Mouse (Mus musculus) layer of hippocampus, postnatal 10 days (tissue): ENCODE measurements around the gene Nub1. TPM values are rescaled to one million over a fixed set of nuclear protein-coding genes. Genes with fewer than 3 reads are reported as not detected.
"Not testable (repeated sequence)": the region's sequence is repeated elsewhere in the genome, so short reads cannot be mapped to it uniquely, and the experiment has no call there.

ENCODE experiments used
- DNase-seq, 2 experiments: peaks; one replicate each; pipeline ENCODE4 v3.0.0; 2021; ENCODE audit warnings: low spot score in 2 of 2
- long read RNA-seq: library from polyadenylated mRNA; stranded (forward); transcript quantifications from one replicate; pipeline ENCODE4 v2.0.0, GENCODE M21; 2023
- total RNA-seq, 2 experiments: library from RNA; stranded (reverse); gene quantifications; 2 replicates each; pipeline ENCODE4 v1.2.3; 2021

Gene Nub1
- 10 to 100 TPM; 71.7 to 75.3 TPM for total RNA-seq
- long read RNA-seq, transcript Nub1-201 (15 exons, 3,269 nt): major isoform, 22 of 76 reads
- long read RNA-seq, transcript Nub1-202 (15 exons, 3,546 nt): minor isoform, 19 of 76 reads
- long read RNA-seq, partial matches to known transcripts: 22 of 76 reads
- long read RNA-seq, other reads (novel, unspliced or antisense): 13 of 76 reads

DNA sequence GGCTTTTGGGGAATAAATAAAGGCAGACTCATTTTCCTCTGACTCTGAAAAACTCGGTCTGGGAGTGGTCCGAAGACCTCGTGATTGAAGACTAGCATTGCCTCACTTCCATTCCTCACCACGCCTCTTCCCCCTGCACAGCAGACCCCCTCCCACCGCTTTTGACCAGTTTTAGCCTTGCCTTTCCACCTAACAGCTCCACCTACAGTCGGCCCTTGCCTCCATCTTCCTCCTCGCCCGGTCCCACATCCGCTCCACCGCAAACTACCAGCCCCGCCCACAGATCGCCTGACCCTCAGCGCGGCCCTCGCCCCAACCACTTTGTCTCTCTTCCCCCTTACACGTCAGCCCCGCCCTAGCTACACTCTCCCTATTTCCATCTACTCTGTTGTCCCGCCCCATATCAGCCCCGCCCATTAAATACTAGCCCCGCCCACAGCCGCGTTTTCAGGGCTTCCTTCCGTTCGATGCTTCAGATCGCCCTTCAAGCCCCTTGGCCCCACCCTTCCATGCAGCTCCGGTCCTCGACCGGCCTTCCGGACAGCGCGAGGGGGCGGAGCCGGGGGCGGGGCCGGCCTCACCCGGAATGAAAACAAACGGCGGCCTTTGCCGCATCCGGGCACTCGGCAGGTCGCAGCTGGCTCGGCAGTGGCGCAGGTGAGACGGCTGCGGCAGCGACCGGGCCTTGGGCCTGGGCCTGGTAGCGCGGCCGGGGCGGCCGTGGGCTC, at the start of gene Nub1:
Gene Nub1 (plus strand): TSS at position 167 of the 728 bp plus-strand sequence.
- DNase-seq: peak; percentile 93 to 96

DNA sequence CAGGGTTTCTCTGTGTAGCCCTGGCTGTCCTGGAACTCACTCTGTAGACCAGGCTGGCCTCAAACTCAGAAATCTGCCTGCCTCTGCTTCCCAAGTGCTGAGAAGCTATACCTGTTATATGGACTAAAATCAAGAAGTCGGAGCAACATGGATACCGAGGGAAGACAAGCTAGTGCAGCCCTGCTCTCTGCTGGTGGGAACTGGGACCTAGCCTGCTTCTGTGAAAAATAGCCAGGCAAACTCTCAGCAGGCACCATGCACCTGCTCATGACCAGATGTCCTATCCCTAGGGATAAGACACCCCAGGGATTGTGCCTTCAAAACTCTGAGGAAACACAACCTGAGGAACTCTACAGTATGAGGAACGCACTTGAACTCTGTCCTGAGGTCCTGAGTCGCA, 48.3 kb upstream of the Nub1 start:
- DNase-seq: no peak

DNA sequence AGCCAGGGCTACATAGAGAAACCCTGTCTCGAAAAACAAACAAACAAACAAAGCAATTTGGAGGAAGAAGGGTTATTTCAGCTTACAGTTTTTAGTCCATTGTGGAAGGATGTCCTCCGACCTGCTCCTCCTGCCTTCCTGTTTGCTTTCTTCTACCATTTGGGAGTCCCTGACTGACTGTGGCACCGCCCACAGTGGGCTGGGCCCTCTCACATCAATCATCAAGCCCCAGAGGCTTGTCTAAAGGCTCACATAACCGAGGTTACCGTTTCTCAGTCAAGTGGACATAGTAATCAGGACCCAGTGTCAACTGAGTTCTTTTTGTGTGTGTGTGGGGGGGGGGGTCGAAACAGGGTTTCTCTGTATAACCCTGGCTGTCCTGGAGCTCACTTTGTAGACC, 47.2 kb upstream of the Nub1 start:
- DNase-seq: no peak

DNA sequence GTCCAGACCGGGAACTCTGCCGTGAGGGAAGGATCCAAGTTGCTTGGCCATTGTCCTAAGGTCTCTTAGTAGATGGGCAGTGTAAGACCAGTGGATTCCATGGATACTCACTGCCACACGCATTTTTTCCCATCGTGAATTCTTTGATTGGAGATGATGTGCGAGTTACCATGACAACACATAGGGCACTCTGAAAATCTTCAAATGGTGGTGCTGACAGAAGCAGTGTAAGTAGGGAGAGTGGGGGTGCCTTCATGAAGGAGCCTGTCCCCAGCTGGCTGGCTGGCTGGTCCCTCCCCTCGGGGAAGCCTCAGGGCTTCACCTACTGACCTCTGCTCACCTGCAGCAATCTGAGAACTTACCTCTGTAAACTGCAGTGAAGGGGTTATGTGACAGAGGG, 46.3 kb upstream of the Nub1 start:
- DNase-seq: no peak

DNA sequence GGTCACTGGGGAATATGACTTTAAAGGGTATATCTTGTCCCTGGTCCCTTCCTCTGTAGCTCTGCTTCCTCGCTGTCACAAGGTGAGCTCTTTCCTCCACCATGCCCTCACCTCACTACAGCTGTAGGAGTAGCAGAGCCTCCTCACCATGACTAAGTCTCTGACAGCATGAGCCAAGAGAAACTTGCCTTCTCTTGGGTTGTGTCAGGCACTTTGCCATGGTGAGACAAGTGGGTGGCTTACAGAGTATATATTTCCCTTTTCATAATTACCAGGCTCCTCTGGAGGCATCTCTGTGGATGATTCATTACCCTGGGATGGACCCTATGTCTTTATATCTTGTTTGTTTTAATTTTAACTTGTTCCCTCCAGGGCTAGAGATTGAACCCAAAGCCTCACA, 39.9 kb upstream of the Nub1 start:
- DNase-seq: no peak

DNA sequence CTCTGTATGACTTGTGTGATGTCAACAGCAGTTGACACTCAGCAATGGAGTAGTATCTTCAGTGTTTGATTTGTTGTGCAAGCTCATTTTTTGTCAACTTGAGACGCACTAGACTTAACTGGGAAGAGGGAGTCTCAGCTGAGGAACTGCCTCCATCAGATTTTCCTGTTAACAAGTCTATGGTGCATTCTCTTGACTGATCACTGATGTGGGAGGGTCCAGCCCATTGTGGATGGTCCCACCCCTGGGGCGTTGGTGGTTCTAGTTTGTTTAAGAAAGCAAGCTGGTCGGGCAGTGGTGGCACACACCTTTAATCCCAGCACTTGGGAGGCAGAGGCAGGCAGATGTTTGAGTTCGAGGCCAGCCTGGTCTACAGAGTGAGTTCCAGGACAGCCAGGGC, 36.1 kb upstream of the Nub1 start:
- no peak for DNase-seq

DNA sequence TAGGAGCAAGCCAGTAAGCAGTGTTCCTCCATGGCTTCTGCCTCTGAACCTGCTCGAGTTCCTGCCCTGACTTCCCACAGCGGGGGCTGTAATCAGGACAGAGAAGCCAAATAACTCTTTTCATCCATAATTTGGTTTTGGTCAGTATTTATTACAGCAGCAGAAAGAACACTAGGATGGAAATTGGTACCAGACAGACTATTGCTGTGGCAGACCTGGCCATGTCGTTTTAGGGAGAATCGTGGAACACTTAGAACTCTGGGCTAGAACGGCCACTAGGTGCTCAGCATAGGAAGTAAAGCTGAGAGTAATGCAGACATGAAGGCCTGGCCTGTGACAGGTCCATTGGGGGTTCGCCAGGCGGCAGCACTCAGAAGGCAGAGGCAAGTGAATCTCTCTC, 35.6 kb upstream of the Nub1 start:
- DNase-seq: no peak

DNA sequence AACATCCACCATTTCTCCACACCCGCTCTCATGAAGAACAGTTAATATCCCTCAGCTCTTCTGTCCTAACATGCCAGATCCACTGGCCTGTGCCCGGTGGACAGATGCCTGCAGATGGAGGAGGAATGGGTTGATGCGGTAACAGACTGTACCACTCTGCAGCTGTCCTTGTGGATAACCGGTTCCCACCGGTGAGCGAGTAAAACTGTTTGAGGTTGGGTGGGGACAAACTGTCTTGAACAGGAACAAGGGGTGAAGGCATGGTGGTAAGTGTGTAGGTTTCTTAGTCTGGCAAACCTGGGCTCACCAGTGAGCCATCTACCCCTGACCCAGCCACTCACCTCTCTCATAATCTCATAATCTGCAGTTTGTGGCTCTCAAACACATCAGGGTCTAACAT, 34.0 kb upstream of the Nub1 start:
- no peak for DNase-seq

DNA sequence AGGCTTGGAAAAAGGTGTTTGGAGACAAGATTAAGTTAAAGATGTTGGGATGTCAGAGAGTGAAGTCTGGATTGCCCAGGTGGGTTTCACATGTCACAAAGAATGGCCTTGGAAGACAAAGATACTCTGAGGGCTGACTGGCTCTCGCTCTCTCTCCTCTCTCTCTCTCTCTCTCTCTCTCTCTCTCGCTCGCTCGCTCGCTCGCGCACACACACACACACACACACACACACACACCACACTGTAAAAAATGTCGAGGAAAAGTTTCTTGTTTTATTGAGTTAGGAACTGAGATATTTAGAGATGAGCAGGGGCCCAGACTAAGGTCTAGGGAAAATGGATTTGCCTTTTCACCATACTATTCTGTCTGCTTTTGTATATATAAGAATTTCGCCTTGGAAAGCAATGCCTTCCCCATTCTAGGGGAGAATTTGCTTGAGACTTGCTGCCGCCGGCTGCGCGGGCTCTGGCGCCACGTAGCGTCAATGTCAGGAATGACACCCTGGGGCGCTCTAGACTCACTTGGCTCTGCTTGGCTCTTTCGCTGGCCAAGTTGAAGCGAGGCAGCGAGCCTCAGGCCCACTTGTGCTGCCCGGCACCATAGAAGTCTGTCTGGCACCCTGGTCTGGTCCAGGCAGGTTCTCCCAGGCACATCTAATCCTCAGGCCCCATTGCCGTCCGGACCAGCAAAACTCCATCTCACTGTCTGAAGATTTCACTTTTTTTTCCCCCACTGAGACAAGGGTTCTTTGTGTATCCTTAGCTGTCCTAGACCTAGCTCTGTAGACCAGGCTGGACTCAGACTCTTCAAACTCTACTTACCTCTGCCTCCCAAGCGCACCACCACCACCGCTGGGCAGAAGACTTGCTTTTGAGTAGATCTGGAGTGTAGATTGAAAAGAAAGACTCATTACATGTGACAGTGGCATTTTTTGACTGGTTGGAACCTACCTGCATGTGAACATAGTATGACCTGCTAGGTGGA, 33.3 kb upstream of the Nub1 start:
- DNase-seq: peak; percentile 91 to 94

DNA sequence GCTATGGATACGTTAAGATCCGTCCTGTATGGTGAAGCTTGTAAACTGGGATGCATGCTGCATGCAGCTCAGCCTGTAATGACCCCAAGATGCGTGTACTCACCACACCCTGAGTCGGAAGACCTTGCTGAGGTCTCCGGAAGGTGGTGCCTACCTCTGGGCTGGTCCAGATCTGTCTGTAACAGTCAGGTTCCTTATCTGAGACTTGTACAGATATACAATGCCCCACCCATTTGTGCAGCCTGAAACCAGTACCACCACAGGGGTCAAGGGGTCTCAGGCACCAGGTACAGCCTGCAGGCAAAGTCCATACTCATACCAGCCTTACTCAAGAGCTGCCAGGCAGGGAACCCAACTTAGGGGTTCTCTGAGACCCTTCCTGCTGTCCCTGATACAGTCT, 32.6 kb upstream of the Nub1 start:
- DNase-seq: no peak

DNA sequence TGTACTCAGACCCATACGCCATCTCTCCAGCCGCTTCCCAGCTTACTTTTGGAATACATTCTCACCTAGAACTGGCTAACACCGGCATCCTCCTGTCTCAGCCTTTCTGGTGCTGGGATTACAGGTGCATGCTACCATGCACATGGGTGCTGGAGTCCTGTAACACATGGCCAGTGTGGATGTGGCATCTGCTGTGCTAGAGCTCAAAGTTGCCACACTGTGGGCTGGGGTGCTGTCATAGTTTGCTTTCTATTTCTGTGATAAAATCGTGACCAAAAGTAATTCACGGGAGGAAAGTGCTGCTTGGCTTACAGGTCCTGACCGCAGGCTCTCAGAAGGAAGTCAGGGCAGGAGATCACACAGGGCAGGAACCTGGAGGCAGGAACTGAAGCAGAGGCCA, 30.8 kb upstream of the Nub1 start:
- DNase-seq: no peak

DNA sequence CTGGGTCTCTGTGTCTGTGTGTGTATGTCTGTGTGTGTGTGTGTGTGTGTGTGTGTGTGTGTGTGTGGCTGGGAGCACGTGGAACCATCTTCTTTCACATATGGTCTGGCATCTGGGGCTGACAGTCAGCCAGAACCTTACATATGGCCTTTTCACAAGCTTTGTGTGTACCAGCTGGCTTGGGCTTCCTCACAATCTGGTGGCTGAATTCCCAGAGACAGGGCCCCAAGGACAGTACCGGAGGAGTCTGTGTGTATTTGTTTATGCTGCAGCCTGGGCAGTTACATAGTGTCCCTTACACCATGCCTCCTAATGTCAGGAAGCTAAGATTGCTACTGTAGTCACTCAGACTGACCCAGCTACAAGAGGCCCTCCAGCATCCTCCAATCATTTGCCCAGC, 28.2 kb upstream of the Nub1 start:
- peak; percentile 61 to 72 for DNase-seq

DNA sequence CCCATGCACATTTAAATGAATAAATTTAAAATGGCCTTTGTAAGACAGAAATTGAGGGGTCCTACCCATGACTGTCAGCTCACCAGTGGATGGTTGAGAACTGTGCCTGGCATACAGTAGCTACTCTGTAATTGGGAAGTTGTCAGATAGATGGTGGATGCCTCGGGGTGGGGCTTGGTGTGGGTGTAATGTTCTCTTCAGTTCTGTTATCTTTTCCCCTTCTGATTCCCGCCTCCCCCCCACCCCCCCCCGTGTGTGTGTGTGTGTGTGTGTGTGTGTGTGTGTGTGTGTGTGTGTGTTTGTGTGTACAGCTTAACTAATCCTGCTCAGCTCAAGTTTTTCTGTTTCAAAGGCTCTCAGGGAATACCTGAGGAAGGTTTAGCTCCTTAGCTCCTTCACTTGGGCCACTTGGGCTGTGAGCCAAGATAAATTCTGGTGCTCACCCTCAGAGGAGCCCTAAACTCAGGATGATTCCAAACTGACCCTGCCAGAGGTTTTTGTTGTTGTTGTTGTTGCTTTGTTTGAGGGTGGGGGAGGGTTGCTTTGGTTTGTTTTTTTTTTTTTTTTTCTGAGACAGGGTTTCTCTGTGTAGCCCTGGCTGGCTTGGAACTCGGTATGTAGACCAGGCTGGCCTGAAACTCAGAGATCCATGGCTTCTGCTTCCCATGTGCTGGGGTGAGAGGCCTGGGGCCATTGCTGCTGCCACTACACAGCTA, 25.5 kb upstream of the Nub1 start:
- DNase-seq: no peak

DNA sequence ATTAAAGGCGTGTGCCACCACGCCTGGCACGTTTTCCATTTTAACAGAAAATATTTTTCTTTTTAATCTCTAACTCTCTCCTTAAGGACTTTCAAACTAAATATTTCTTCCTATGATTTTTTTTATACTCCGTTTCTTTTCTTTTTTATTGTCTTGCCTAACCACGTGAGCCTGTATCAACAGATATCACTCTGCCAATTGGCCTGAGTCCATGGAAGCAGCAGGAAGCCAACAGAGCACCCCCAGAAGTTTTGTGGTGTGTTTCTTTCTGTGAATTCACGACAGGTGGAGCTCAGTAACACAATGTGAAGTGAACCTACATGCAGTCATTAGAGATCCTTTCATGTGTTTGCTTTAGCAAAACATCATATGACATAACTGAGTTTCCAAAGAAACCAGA, 23.9 kb upstream of the Nub1 start:
- no peak for DNase-seq

DNA sequence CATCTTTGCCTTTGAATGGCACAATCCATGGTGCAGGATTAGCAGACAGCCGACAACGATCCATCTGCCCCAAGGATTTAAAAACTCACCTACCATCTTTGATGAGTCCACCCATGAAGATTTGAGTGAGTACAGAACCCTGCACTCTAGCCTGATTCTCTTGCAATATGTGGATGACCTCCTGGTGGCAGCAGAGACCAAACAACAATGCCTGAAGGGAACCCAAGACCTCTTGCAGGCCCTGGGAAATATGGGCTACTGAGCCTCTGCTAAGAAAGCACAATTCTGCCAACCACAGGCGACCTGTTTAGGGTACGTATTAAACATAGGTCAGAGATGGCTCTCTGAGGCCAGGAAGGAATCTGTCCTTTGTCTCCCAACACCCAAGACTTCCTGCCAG, 11.1 kb upstream of the Nub1 start:
- DNase-seq: peak; percentile 88 to 91

DNA sequence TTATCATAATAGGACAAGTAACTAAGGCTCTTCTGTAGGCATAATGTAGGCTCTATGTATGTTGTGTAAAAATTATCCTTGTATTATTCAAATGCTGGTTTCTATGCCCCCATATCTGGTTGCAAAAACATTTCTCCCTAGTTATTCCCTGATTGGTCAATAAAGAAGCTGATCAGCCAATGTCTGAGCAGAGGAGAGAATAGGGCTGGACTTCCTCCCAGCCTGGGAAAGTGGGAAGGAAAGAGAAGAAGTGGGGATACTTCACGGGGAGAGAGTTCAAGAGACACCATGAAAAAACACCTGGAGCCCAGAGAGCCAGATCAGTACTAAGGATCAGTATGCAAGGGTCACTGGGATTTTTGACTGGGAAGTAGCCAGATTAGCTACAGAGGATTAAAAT, 3.9 kb upstream of the Nub1 start:
- no peak for DNase-seq

DNA sequence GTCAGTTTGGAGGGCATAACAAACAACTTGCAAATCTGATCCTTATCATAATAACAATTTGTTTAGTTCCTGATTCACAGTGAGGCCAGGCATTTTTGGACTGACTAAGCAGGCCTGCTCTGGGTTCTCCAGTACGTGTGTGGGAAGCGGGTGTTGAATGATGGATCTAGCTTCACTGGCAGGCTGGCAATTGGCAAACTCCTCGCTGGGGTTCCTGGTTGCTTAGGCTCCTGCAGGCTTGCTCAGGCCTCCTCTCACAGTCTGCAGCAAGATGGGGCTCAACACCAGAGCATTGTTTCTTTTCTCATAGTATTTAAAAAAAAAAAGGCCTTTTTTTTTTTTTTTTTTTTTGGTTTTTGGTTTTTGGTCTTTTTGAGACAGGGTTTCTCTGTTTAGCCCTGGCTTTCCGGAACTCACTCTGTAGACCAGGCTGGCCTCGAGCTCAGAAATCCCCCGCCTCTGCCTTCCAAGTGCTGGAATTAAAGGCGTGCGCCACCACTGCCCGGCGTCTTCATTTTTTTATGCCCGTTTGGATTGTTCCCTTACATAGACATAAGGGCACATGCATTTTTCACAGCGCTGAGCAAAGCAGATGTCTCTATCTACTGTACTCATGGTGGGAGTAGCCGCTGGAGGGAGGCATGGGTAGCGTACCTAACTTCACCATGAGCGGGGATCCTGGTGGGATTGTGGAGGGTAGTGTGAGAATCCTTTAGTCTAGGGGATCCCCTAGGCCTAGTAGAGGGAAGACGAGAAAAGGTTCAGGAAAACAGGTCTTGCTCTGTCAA, 560 bp upstream of the Nub1 start:
- DNase-seq: peak; percentile 54 to 70

DNA sequence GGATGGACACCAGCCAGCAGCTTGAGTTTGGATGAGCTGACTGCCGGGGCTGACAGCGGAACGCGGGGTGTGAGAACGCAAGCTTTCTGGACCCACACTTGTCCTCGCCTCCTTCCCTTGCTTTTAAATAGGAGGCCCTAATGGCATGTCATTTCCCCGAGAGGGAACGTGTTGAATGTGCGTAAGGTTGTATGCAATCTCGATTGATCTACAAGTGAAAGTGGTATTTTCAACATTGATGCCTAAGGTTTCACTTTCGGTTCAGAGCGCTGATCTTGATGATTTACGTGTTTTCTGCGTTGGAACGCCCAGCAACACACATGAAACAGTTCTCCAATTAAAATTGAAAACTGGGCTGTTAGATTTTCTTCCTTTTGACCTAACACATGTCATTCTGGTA, 844 bp downstream of the Nub1 start:
- no peak for DNase-seq

DNA sequence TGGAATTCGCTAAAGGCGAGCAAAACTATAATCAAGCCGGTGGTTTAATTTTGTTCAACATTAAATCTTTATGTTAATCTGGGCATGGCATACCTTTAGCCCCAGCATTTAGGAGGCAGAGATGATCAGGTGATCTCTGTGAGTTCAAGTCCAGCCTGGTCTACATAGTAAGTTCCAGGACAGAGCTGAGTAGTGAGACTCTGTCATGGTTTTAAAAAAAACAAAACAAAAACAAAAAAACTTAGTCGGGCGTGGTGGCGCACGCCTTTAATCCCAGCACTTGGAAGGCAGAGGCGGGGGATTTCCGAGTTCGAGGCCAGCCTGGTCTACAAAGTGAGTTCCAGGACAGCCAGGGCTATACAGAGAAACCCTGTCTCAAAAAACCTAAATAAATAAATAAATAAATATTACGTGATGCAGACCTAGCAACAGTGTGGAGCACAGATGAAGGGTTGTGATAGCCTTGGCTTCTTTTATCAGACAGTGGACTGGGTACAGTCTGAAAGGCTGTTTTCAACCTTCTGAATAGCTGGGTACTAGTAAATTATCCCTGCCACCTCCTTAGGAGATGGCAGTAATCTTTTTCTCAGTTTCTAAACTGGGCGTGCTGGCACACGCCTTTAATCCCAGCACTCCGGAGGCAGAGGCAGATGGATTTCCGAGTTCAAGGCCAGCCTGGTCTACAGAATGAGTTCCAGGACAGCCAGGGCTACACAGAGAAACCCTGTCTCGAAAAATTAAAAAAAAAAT, 1.5 kb downstream of the Nub1 start:
- DNase-seq: not testable (repeated sequence)

DNA sequence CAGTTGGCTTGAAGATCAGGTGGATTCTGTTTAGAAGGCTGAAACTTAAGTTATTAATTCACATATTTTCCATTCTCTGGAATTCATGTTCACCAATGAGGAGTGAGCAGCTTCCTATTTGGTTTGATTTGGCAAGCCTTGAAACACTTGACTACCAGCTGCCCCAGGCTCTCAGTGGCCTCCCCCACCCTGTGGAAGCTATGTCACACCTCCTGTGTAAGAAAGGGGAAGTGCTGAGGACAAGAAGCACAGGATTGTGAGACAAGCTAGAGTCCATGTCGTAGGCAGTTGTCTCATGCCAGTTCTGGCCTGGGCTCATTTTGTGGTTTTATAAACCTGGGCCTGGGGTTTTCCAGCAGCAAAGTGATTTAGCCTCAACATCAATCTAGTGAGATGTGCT, 2.4 kb downstream of the Nub1 start:
- DNase-seq: no peak
